Mouse (Mus musculus): ENCODE data around the gene Dut.

The Dut gene

DNA sequence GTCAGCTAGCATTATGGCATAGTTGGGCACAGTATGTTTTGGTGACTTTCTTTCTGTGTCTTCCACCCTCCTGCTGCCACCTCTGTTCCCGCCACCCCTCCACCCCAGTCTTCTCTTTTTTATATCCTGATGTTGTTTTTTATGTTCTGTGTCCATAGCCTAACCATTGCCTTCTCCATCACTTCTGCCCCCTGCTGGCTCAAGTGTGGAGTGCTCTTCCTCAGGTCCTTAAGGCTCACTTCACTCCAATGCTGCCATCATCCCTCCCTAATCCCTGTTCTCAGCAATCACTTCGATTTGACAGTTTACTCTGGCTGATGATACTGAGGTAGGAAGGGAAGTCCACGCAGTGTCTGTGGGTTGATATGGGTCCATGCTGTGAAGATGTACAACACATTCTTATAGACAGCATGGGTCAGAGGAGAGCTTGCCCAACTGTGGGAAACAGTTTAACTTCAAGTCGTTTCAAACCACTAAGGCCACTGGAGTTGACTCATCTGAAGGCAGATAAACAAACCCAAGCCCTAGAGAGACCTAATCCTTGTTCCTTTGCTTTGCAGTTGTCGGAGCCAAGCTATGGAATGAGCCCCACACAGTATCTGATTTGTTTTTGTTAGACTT lies 56.9 kb downstream of the Dut start:
- DNase-seq (ENCODE audit: extremely low spot score) = no peak

- no peak for DNase-seq (ENCODE audit: extremely low spot score)
Observed at GRCm38 (mm10) chr2:125304746-125305145, 57.8 kb downstream of the Dut start.

- DNase-seq (ENCODE audit: extremely low spot score) = no peak
Observed at GRCm38 (mm10) chr2:125305671-125306070, 58.7 kb downstream of the Dut start.
